Mouse (Mus musculus) MEL (cell line): ENCODE data around the gene Abcc4. TPM values are rescaled to one million over a fixed set of nuclear protein-coding genes. Genes with fewer than 3 reads are reported as not detected.
A peak's percentile ranks its signal among the peaks of the same experiment; 100 is the strongest.

Source experiments
- DNase-seq: peaks from one replicate; pipeline ENCODE4 v3.0.0; 2011; ENCODE audit warnings: low read depth, low spot score
- H3K27ac ChIP-seq: 2 replicates; pipeline ENCODE4 v1.5.1; 2012; ENCODE audit warnings: low read depth, mild to moderate bottlenecking, control low read depth, low read length, moderate library complexity; ENCODE audit not compliant: control insufficient read depth
- H3K27me3 ChIP-seq, 2 experiments: fragments of 150-350 bp in 1 of 2; sonication (generic) in 1 of 2; 2 replicates each; pipeline ENCODE4 v1.6.1; 2012; ENCODE audit warnings: low read length in 2 of 2, mild to moderate bottlenecking in 2 of 2, improper control_type of control experiment in 1 of 2, moderate library complexity in 1 of 2; ENCODE audit not compliant: insufficient read depth in 2 of 2, control insufficient read depth in 1 of 2
- H3K36me3 ChIP-seq, 2 experiments: 2 replicates each; pipeline ENCODE4 v1.6.1; 2012 to 2014; ENCODE audit warnings: low read length in 2 of 2, improper control_type of control experiment in 1 of 2, inconsistent platforms in 1 of 2, mild to moderate bottlenecking in 1 of 2; ENCODE audit not compliant: insufficient read depth in 2 of 2, control insufficient read depth in 1 of 2
- H3K4me1 ChIP-seq, 2 experiments: fragments of 150-350 bp in 1 of 2; sonication (generic) in 1 of 2; 2 replicates each; pipeline ENCODE4 v1.6.1; 2012; ENCODE audit warnings: low read length in 2 of 2, improper control_type of control experiment in 1 of 2, mild to moderate bottlenecking in 1 of 2; ENCODE audit not compliant: insufficient read depth in 2 of 2, control insufficient read depth in 1 of 2
- H3K4me3 ChIP-seq, 2 experiments: fragments of 150-350 bp in 1 of 2; sonication (generic) in 1 of 2; 2 replicates each; pipeline ENCODE4 v1.5.1; 2012; ENCODE audit warnings: low read depth in 2 of 2, low read length in 2 of 2, mild to moderate bottlenecking in 2 of 2, moderate library complexity in 2 of 2, control low read depth in 1 of 2, improper control_type of control experiment in 1 of 2; ENCODE audit not compliant: control insufficient read depth in 1 of 2, insufficient read depth in 1 of 2
- H3K79me2 ChIP-seq: 2 replicates; pipeline ENCODE4 v1.6.1; 2012; ENCODE audit warnings: mild to moderate bottlenecking, low read length, moderate library complexity; ENCODE audit not compliant: control insufficient read depth, poor library complexity, insufficient read depth
- H3K9ac ChIP-seq: 2 replicates; pipeline ENCODE4 v1.6.1; 2012; ENCODE audit warnings: low read depth, mild to moderate bottlenecking, control low read depth, low read length, moderate library complexity; ENCODE audit not compliant: control insufficient read depth, poor library complexity, severe bottlenecking
- H3K9me3 ChIP-seq: fragments of 150-350 bp; sonication (generic); replicated peaks from 2 replicates; pipeline ENCODE4 v1.6.1; 2012; ENCODE audit warnings: mild to moderate bottlenecking, low read length, improper control_type of control experiment, moderate library complexity; ENCODE audit not compliant: insufficient read depth
- BHLHE40 ChIP-seq: IDR thresholded peaks from 2 replicates; pipeline ENCODE4 v1.6.1; 2012; ENCODE audit warnings: low read depth, mild to moderate bottlenecking, inconsistent platforms, low read length, improper control_type of control experiment, borderline replicate concordance
- CTCF ChIP-seq, 3 experiments: IDR thresholded peaks in 2 of 3; conservative IDR thresholded peaks in 1 of 3; 2 replicates each; pipeline ENCODE4 v1.5.1; 2011 to 2012; ENCODE audit warnings: low read length in 3 of 3, low read depth in 2 of 3, mild to moderate bottlenecking in 2 of 3, improper control_type of control experiment in 1 of 3, inconsistent platforms in 1 of 3, mixed read lengths in 1 of 3, moderate library complexity in 1 of 3; ENCODE audit not compliant: control insufficient read depth in 1 of 3, insufficient read depth in 1 of 3, poor library complexity in 1 of 3, severe bottlenecking in 1 of 3
- E2F4 ChIP-seq: IDR thresholded peaks from 2 replicates; pipeline ENCODE4 v1.6.1; 2011; ENCODE audit warnings: low read depth, low read length, improper control_type of control experiment, borderline replicate concordance
- GATA1 ChIP-seq: IDR thresholded peaks from 2 replicates; pipeline ENCODE4 v1.6.1; 2011; ENCODE audit warnings: low read depth, low read length, improper control_type of control experiment
- KAT2A ChIP-seq: conservative IDR thresholded peaks from 2 replicates; pipeline ENCODE4 v1.6.1; 2012; ENCODE audit warnings: low read depth, low read length, improper control_type of control experiment, inconsistent platforms
- MAZ ChIP-seq: IDR thresholded peaks from 2 replicates; pipeline ENCODE4 v1.6.1; 2012; ENCODE audit warnings: low read depth, mild to moderate bottlenecking, inconsistent platforms, low read length, improper control_type of control experiment
- MYC ChIP-seq: IDR thresholded peaks from 2 replicates; pipeline ENCODE4 v1.6.1; 2011; ENCODE audit warnings: low read depth, mild to moderate bottlenecking, low read length, improper control_type of control experiment, moderate library complexity
- NRF1 ChIP-seq: IDR thresholded peaks from 2 replicates; pipeline ENCODE4 v1.6.1; 2014; ENCODE audit warnings: low read depth, mild to moderate bottlenecking, inconsistent platforms, low read length, improper control_type of control experiment, moderate library complexity; ENCODE audit not compliant: poor library complexity, insufficient read depth, severe bottlenecking
- POLR2AphosphoS2 ChIP-seq: IDR thresholded peaks from 2 replicates; pipeline ENCODE4 v1.6.1; 2011; ENCODE audit warnings: low read length, improper control_type of control experiment
- POLR2AphosphoS5 ChIP-seq: IDR thresholded peaks from 2 replicates; pipeline ENCODE4 v1.6.1; 2012; ENCODE audit warnings: low read depth, borderline replicate concordance, mild to moderate bottlenecking, inconsistent platforms, low read length, moderate library complexity, mixed read lengths
- RCOR1 ChIP-seq: IDR thresholded peaks from 2 replicates; pipeline ENCODE4 v1.6.1; 2012; ENCODE audit warnings: low read depth, mild to moderate bottlenecking, inconsistent platforms, low read length, improper control_type of control experiment
- SIN3A ChIP-seq: IDR thresholded peaks from 2 replicates; pipeline ENCODE4 v1.6.1; 2012; ENCODE audit warnings: low read length, improper control_type of control experiment, inconsistent platforms
- TAL1 ChIP-seq: IDR thresholded peaks from 2 replicates; pipeline ENCODE4 v1.6.1; 2012; ENCODE audit warnings: mild to moderate bottlenecking, inconsistent platforms, low read length, moderate library complexity, mixed read lengths
- TBP ChIP-seq: IDR thresholded peaks from 2 replicates; pipeline ENCODE4 v1.8.0; 2011; ENCODE audit warnings: low read depth, low read length, improper control_type of control experiment
- UBTF ChIP-seq: IDR thresholded peaks from 2 replicates; pipeline ENCODE4 v1.6.1; 2012; ENCODE audit warnings: low read depth, mild to moderate bottlenecking, inconsistent platforms, low read length, improper control_type of control experiment, moderate library complexity, borderline replicate concordance; ENCODE audit not compliant: insufficient read depth
- USF2 ChIP-seq, 2 experiments: IDR thresholded peaks; 2 replicates each; pipeline ENCODE4 v1.6.1; 2011 to 2012; ENCODE audit warnings: improper control_type of control experiment in 2 of 2, low read length in 2 of 2, borderline replicate concordance in 1 of 2, inconsistent platforms in 1 of 2, low read depth in 1 of 2, mild to moderate bottlenecking in 1 of 2; ENCODE audit not compliant: insufficient read depth in 1 of 2
- ZKSCAN1 ChIP-seq: IDR thresholded peaks from 2 replicates; pipeline ENCODE4 v1.6.1; 2012; ENCODE audit warnings: low read depth, mild to moderate bottlenecking, inconsistent platforms, low read length, improper control_type of control experiment, moderate library complexity
- polyA plus RNA-seq, 2 experiments: library from polyadenylated mRNA; stranded (reverse) in 1 of 2; unstranded in 1 of 2; fragments of >175 nt in 1 of 2; fragments of >200 nt in 1 of 2; gene quantifications; 2 replicates each; pipeline versions ENCODE4 v1.2.1 to v1.2.4; 2012; ENCODE audit warnings: low replicate concordance in 2 of 2, low read depth in 1 of 2; ENCODE audit not compliant: insufficient read length in 2 of 2, insufficient read depth in 1 of 2, missing spikeins in 1 of 2
- total RNA-seq: library from RNA; depleted of rRNA; stranded (reverse); fragments of 300-350 nt; gene quantifications from 2 replicates; pipeline ENCODE4 v1.2.3, GENCODE M21; 2012

Abcc4 gene
- total and polyA plus RNA-seq, 3 experiments, result 7.1 to 8.4 TPM; not detected in 1

DNA sequence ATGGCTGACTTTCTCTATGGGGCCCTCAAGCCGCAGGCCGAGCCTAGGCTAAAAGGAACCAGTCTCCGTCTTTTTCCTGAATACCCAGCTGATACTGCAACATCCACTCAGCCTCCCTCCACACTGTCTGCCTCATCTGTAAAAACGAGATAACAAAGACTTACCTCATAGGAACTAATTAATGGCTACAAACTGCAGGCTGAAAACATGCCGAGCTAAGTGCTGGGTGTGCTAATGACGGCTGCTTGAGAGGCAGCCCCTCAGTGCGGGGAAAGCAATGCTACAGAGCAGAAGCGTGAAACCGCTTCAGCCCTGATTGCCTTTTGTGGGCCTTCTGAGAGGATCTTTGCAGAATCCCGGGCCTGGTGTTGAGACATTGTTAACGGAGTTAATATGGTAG, 219.7 kb downstream of the Abcc4 start:
- Histone ChIP-seq H3K36me3 (no peaks in the 10 kb centered on the region), H3K27me3 (no peaks in the 10 kb centered on the region), H3K4me1 (no peaks in the 10 kb centered on the region), H3K9me3 (no peaks in the 10 kb centered on the region), H3K9ac (no peak overlapping the region), H3K4me3 (no peak overlapping the region), H3K79me2 (no peaks in the 10 kb centered on the region), H3K27ac (no peak overlapping the region)
- no peak for DNase-seq
- no peak for TF ChIP-seq BHLHE40
- TF ChIP-seq SIN3A, result no peak
- no peak for TF ChIP-seq POLR2AphosphoS2
- TF ChIP-seq POLR2AphosphoS5, result no peak
- no peak for TF ChIP-seq ZKSCAN1
- TF ChIP-seq E2F4, result no peak
- TF ChIP-seq UBTF, result no peak
- no peak for TF ChIP-seq MAZ
- no peak for TF ChIP-seq RCOR1
- TF ChIP-seq GATA1, result no peak
- TF ChIP-seq USF2 (IDR thresholded peaks at IDR 0.05; ENCODE audit: borderline replicate concordance in 1 of 2, insufficient read depth in 1 of 2, low read depth in 1 of 2, low read length in 2 of 2), result no peak
- no peak for TF ChIP-seq KAT2A
- TF ChIP-seq TBP, result no peak
- no peak for TF ChIP-seq MYC
- no peak for TF ChIP-seq NRF1

DNA sequence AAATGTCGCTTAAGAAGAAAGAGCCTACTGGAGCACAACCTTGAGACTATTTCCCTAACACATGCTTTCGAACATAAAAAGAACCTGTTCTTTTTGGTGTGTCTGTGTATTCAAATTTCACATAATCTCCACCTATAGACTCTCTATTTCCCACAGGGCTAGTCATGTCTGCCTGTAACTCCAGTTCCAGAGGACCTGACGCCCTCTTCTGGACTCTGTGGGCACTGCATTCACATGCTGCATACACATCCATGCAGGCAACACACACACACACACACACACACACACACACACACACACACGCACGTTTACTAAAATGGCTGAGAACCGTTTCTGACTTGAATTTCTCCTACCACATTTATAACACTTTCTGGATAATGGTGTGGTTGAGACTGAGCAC, 220.4 kb downstream of the Abcc4 start:
- no peaks in the 10 kb centered on the region for H3K79me2 ChIP-seq
- no peaks in the 10 kb centered on the region for H3K36me3 ChIP-seq
- H3K4me3 ChIP-seq, result no peak overlapping the region
- no peak overlapping the region for H3K9ac ChIP-seq
- TF ChIP-seq GATA1, result no peak
- no peak for TF ChIP-seq TAL1
- TF ChIP-seq UBTF, result no peak
- 0 out of 6 replicates have a peak, but pooled peaks of 1 of the 3 experiments have one; percentile 2 for TF ChIP-seq CTCF (IDR thresholded peaks at IDR 0.05 in 2 of 3, conservative IDR thresholded peaks at IDR 0.05 in 1 of 3; ENCODE audit: control insufficient read depth in 1 of 3, insufficient read depth in 1 of 3, low read depth in 2 of 3, low read length in 3 of 3, poor library complexity in 1 of 3, severe bottlenecking in 1 of 3)
- TF ChIP-seq, all 39 proteins: peak for 1
- Histone ChIP-seq H3K27ac (no peak overlapping the region), H3K9me3 (no peaks in the 10 kb centered on the region), H3K4me1 (no peaks in the 10 kb centered on the region), H3K27me3 (no peaks in the 10 kb centered on the region)
- DNase-seq, result peak; percentile 3
